Mouse (Mus musculus): Measurements from ENCODE around the gene Cd1d1.
A peak's percentile ranks its signal among the peaks of the same experiment; 100 is the strongest.
"Not testable (repeated sequence)": the region's sequence is repeated elsewhere in the genome, so short reads cannot be mapped to it uniquely, and the experiment has no call there.

Gene Cd1d1

DNA sequence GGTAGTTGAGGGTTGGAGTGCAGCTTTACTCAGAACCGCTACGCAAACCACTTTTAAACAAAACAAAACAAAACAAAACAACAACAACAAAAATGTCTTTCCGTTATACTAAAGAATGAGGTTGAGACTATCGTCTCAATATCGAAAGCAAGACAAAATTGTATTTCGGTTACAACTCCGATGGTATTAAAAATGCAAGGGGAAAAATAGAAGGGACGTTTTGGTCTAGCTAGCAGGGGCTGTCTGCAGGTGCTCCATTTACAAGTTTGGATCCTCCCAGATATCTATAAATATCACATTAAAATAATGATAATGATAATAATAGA is at the start of gene Cd1d1:
Cd1d1 (minus strand) TSS at position 27 of the 326 bp plus-strand sequence.
- DNase-seq: no peak

DNA sequence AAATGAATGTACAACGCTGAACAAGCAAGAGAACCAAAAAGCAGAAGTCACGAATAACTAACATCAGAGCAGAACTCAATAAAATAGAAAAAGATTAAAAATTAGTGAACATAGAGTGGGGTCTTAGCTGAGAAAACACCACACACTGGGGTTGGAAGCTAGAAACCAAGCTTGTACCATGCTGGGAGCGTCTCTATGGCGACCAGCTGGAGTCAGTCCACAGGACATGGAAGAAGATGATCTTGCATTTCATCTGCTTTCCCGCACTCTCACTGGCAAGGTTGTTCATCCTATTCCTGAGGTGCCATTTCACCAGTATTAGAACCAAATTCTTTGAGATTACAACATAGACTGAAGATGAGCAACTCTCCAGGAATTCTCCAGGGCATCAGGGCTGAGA is 48.6 kb upstream of the Cd1d1 start:
- no peak for DNase-seq

DNA sequence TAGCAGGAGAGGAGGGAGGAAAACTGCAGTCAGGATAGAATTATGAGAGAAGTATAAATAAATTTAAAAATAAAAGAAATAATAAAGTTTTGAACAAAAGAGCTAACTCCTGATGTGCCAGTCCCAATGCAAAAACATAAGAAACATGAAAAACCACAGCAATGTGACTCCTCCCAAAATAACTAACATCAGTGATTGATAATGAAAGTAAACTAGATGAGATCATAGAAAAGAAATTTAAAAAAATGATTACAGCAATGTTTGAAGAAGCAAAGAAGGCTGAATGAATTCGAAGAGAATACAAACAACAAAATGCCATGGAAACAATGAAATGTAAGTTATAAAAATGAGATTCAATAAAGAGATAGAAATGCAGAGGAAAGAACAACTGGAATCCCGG is 42.5 kb upstream of the Cd1d1 start:
- DNase-seq: no peak

DNA sequence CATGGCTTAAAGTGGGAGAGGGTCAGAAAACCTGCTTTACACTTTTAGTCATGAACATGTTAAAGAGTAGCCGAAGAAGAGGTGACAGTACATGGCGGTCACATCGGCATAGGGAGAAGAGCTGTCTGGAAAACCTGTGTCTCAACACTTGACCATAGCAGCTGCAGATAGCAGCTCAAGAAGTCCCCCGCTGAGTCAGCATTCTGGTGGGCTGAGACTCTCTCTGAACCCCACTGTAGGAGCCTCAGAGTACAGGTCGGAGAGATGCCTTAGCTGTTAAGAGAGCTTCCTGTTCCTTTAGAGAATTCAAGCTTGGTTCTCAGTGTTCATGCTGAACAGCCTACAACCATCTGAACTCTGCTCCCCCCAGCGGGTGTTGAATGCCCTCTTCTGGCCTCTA is 39.3 kb upstream of the Cd1d1 start:
- no peak for DNase-seq

DNA sequence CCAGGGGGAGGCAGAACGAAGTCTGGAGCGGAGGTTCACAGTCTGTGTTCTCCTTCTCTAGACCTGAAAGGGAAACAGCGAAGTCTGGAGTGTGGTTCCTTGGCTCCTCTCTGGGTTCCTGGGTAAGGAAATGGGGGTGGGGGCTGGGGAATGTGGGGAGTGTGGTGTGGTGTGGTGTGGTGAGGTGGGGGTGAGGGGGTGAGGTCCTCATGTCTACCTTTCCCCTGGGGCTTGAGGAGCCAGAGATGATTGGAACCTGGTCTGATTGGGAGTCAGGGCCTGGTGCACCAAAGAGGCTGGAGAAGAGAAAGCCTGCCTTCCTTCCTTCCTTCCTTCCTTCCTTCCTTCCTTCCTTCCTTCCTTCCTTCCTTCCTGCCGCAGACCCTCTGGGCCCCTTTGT is 34.8 kb upstream of the Cd1d1 start:
- DNase-seq: no peak

DNA sequence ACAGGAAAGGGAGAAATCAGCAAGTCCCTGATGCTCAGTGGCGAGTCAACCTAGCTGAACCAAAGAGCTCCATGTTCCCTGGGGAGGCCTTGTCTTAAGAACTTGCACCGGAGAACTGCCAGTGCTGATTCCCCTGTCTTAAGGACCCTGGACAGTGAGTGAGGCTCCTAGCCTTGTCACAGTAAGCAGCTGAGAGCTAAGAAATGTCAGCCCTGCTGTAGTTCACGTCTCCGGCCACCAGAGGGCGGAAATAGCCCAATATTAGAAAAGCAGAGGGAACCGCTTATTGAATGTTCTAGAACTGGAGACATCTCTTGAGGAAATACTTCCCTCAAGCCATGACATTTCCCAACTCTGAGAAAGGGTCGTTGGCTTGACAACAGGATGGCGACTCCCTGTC is 34.1 kb upstream of the Cd1d1 start:
- DNase-seq: peak; percentile 73

DNA sequence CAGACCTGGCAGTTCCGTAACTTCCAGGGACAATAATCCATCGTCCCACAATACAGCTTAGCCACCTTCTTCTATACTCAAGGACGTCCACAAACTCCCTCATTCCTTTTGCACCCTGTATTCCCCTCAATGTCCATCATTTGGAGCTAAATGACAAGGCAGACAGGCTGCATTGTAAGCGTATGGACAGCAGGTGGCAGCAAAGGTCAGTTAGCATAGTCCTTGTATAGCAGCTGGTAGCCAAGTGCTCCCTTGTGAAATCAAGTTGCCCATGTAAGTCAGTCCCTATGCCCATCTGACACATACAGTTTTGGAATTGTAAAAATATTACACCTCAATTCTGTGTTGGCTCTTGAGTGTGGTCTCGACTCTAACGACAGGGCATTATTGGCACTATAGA is 31.6 kb upstream of the Cd1d1 start:
- peak; percentile 65 for DNase-seq

DNA sequence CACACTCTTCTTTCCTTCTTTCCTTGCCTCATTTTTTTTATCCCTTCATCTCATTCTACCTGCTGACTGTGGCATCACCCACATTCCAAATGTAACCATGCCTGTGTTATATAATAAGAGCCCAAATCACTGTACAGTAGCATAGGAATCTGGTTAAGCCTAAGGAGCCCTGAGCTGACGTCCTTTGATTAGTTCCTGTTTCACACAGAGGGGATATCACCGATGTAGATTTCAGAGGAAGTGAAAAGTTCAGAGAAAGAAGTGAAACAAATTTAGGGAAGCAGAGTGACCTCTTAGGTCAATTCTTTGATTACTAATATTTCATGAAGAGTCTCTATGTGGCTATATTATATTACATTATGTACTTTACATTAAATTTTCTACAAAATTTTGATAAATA is 18.5 kb upstream of the Cd1d1 start:
- no peak for DNase-seq

DNA sequence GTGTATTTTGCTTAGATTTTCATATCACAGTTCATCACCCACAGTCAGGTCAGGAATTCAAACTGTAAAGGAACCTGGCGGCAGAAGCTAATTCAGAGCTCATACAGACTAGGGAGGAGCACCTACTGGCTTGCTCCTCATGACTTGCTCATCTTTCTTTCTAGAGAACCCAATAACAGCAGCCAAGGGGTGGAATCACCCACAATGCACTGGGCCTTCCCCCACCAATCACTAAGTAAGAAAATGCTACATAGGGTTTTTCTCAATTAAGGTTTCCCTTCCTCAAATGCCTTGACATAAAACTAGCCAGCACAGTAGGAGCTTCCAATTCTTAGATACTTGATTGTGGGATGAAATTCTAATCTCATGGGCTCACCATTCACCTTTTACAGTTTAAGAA is 17.8 kb upstream of the Cd1d1 start:
- no peak for DNase-seq

DNA sequence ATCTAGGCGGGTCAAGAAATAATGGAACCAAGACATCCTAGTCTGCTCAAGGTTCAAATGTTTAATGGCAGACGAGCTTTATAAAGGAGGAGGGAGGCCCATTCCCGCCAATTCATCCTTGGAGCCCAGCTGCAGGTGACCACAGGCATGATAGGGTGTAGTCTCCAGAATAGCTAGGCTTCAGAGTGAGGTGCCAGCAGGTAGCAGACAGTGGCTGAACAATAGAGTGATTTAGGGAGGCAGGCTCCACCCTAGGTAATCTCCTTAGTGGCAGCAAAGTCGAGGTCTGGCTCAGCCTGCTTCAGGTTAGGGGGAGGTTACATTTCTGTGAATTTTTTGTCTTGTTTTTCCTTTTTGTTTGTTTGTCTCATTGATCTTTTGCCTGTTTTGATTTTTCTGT is 16.7 kb upstream of the Cd1d1 start:
- DNase-seq: no peak

DNA sequence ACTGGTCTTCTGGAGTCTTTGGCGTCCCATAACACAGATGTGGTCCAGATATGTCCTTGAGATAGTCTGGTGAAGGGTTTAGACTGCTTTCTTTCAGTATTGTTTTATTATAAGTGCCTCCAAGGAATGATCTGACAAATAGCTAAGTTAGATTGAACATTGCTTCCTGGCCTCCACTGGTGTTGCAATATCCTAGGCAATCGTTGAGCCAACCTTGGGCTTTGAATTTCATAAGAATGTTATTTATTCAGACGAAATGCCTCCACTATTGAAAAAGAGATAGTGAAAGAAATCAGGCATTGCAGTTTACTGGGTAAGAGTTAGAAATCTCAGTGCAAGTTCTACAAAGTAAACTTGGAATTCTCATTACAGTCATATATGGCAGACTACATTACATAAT is 13.2 kb upstream of the Cd1d1 start:
- DNase-seq: not testable (repeated sequence)

DNA sequence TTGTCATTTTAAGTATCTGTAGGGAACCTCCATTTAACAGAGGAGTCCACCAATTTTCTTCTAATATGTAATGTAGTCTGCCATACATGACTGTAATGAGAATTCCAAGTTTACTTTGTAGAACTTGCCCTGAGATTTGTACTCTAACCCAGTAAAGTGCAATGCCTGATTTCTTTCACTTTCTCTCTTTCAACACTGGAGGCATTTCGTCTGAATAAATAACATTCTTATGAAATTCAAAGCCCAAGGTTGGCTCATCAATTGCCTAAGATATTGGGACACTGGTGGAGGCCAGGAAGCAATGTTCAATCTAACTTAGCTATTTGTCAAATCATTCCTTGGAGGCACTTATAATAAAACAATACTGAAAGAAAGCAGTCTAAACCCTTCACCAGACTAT is 9.0 kb upstream of the Cd1d1 start:
- DNase-seq: not testable (repeated sequence)

DNA sequence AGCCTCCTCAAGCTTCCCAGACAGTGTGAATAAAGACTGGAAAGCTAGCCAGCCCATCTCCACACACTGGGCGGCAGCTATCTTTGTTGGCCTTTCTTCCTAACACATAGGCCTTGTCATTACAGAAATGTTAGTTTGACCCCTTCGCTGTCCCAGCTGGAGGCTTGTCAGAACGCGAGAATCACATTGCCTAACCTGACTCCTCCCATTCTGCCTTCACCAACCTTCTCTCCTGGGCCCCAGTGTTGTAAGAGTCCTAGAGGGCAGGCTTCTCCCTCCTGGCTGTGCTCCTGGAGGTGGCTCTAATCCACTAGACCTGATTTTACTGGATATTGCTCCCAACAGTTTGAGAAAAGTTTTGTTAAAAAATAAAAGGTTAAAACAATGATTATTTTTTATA is 1.4 kb upstream of the Cd1d1 start:
- DNase-seq: no peak

DNA sequence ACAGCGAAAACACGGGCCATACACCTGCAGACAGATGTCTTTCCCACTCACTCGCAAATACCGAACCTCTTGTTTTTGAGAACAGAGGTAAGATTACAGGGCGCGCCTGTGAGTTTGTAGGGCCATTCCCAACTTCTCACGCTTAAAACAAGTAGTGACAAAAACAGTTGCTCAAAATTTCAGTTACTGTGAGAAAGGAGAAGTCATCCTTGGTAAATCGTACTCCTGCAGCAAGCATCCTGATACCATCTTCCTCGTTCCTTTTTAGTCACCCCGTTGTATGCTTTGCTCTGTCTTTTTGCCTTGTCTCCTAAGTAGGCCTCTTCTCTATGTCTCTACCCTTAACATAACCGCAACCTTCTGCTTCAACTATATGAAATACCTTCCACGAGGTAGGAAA is 810 bp upstream of the Cd1d1 start:
- no peak for DNase-seq

DNA sequence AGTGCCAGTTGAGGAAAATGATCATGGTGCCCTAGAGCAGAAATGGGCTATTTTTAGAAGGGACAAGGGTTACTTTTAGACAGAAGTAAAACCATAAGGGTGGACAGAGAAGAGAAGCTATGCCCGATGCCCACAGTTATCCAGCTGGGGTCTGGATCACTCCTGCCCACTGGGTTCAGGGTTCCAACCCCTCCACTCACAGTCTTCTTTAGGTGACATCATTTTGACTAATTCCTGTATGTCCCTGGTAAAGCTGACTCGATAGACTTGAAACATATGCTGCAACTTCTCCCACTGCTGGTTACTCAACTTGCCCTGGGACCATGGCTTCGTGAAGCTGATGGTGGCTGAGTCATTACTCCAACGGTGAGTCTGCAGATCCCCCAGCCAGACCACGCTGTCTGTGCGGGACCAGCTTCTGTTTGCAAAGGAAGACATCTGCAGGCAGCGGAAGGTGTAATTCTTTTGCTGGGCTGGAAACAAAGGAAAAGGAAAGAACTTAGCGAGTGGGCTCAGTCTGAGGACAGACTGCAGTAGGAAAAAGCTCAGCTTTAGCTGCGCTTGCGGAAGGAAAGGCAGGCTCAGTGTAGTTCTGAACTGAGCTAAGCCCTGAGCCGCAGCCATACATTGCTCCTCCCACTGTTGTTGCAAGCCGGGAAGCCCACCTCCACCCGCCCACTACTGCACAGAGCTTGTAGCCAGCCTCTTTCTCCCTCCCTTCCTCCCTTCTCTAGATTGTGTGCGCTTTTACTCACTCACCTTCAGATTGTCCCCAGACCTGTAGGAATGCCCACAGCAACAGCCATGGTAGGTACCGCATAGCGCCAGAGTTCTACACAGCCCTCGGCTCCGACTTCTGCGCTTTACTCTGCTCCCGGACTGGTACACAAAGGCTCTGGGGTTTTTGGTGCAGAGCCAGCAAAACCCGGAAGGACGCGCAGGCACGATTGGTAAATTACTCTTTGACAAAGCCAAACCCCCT is 517 bp downstream of the Cd1d1 start:
- peak; percentile 77 for DNase-seq

DNA sequence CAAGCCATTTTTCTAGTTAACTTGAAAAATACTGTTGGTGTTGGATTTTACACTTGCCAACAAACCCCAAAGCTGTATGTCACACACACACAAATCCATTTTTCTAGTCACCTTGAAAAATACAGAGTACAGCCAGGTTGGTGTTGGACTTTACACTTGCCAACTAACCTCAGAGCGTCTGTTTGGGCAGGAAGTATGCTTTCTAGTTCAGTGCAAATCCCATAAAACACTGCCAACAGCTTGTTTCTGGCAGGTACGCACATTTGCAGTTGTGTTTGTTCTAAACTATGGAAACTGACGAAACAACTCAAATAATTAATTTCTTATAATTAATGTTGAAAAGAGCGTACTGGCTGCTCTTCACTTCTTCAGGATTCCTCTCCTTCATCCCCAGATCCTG is 3.1 kb downstream of the Cd1d1 start:
- DNase-seq: no peak

DNA sequence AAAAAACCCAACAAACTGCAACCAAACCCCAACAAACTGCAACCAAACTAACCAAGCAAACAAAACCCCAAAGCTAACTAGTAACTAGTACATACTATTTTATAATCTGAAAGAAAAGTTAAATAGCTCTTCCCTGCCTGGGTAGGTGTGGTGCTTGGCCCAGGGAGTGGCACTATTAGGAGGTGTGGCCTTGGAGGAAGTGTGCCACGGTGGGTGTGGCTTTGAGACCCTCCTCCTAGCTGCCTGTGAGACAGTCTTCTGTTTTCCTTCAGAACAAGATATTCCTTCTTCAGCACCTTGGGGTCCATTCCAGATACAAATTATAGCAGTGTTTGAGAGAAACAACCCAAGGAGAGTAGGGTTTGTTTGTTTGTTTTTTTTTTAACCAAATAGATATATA is 3.9 kb downstream of the Cd1d1 start:
- DNase-seq: no peak

DNA sequence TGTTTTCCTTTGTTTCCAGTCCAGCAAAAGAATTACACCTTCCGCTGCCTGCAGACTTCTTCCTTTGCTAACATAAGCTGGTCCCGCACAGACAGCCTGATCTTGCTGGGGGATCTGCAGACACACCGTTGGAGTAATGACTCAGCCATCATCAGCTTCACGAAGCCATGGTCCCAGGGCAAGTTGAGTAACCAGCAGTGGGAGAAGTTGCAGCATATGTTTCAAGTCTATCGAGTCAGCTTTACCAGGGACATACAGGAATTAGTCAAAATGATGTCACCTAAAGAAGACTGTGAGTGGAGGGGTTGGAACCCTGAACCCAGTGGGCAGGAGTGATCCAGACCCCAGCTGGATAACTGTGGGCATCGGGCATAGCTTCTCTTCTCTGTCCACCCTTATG is 12.3 kb downstream of the Cd1d1 start:
- DNase-seq: not testable (repeated sequence)

DNA sequence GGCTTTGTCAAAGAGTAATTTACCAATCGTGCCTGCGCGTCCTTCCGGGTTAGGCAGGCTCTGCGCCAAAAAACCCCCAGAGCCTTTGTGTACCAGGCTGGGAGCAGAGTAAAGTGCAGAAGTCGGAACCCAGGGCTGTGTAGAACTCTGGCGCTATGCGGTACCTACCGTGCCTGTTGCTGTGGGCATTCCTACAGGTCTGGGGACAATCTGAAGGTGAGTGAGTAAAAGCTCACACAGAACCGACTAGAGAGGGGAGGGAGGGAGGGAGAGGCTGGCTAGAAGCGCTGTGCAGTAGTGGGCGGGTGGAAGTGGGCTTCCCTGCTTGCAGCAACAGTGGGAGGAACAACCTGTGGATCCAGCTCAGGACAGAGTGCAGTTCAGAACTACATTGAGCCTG is 12.8 kb downstream of the Cd1d1 start:
- no peak for DNase-seq

DNA sequence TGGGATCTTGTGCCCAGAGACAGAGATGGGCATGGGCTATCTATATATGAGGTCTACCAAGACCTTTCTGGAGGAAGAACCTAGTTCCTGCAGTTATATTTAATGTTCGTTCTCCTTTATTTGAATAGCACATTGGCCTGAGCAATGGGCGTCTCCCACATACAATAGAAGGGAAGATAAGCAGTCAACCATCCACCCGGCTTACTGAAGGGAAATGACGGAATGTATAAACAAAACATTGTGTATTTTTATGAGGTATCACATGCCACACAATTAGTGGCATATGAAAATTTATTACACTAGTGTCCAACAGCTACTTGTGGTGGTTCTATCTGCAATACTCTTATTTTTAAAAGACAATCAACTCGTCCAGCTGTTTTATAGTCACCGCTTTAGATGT is 15.9 kb downstream of the Cd1d1 start:
- DNase-seq: no peak

DNA sequence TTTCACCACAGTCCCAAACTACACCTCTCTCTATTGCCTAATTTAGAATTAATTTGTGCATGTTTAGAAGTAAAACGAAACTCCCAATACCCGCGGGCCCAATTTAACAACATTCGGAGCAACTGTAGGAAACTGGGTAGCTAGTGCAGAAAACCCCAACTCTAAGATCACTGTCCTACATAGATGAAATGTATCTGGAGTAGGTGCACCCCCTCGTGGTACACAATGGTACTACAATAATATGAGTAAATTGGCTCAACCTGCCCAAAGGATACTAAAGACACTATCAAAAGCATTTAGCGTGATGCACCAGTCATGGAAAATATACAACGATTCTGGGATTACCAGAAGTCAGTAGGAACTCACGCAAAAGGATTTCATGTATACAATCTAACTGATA is 22.7 kb downstream of the Cd1d1 start:
- DNase-seq: peak; percentile 39

DNA sequence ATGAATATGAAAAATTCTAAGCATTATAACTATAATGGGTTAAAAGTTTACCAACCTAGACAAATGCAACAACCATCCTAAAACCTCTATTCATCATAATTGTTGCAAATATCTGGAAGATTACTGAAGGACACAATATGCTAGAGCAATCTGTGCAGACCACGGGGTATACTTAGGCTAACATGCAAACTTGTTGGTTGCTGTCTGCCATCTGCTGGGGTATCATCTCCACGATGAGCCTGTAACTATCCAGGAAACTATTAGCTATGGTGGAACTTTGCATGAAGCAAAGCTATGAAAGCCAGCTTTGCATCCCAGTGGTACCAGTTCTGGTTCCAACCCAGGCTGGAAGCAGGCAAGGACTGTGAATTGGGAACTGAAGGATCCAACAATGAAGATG is 24.1 kb downstream of the Cd1d1 start:
- no peak for DNase-seq

DNA sequence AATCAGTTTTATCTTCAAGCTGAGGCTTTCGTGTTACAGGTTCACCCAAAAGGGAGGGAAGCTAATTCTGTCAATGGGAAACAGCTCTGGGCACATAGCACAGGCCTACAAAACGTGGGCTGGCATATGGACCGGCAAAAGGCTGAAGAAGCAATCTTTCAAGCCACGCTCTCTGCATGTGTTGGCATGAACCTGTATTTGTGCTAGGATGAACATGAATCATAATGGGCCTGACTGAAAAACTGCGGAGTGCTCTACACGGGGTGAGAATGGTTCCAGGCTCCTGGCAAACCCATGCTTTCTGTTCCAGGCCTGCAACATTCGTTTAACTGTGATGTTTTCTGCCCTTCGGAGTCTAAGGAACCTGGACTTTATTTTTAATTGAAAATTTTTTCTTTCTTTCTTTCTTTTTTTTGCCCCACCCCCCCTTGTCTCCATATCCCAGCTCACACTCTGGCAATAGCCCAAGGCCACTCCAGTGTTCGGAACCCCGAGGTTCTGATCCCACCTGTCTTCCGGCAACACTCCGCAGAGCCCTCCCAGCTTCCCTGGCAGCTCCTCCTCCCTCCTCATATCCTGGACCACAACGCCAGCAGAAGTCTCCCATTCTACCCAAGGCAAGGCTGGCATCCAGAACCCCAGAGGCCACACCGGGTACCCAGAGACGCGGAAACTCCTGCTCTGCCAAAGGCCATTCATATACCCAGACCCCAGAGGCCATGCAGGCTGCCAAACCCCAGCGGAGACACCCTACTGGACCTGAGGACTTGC is 36.4 kb downstream of the Cd1d1 start:
- DNase-seq: no peak

DNA sequence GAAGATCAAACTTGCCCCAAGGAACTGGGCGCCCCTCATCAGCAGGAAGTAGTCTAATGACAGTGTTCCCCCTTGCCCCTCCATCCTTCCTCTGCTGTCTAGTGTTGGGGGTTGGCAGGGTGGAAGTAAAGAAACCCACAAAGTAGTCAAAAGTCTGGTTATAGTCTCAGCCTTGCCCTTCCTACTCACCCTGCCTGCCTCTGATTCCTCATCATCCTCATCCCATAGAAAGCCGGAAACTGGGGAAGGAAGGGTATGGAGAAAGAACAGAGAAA is 37.9 kb downstream of the Cd1d1 start:
- no peak for DNase-seq

Measured in kidney, adult 18-20 months (tissue).